Mouse (Mus musculus): ENCODE data around the gene Mapt. TPM values are rescaled to one million over a fixed set of nuclear protein-coding genes. Genes with fewer than 3 reads are reported as not detected.

Gene Mapt
- polyA plus RNA-seq, 1 experiment from 2014 or later, result 235 TPM

- peaks cover 7% of the 10 kb centered on the region for H3K4me1 ChIP-seq
- ATAC-seq (ENCODE audit: low FRiP score), result no peak
- H3K4me2 ChIP-seq (replicated peaks), result no peak overlapping the region
- peaks cover 13% of the 10 kb centered on the region; the same call in 1 of the 2 replicates for H3K36me3 ChIP-seq
- no peak overlapping the region for H3K27ac ChIP-seq
- no peak overlapping the region for H3K4me3 ChIP-seq
- WGBS, result 94% methylated on average over 13 of the region's 13 CpGs
- H3K9ac ChIP-seq, result no peak overlapping the region
- no peaks in the 10 kb centered on the region for H3K9me3 ChIP-seq (replicated peaks)
- peaks cover 24% of the 10 kb centered on the region for H3K27me3 ChIP-seq
These were observed 75.3 kb downstream of the Mapt start for GRCm38 (mm10) chr11:104306483-104306882.

- Histone ChIP-seq H3K27me3 (peaks cover 28% of the 10 kb centered on the region), H3K9ac (no peak overlapping the region), H3K4me1 (peaks cover 6% of the 10 kb centered on the region), H3K27ac (no peak overlapping the region), H3K4me2 (replicated peaks) (no peak overlapping the region), H3K9me3 (replicated peaks) (no peaks in the 10 kb centered on the region), H3K4me3 (no peak overlapping the region), H3K36me3 (peaks cover 15% of the 10 kb centered on the region; the same call in 1 of the 2 replicates)
- ATAC-seq (ENCODE audit: low FRiP score), result no peak
- WGBS, result 80% methylated on average over 4 of the region's 4 CpGs
These were observed 75.9 kb downstream of the Mapt start for GRCm38 (mm10) chr11:104307136-104307535.

GRCm38 (mm10) chr11:104309377-104310225 is 78.4 kb downstream of the Mapt start:
- H3K36me3 ChIP-seq, result peaks cover 20% of the 10 kb centered on the region; the same call in 1 of the 2 replicates
- no peak overlapping the region for H3K9ac ChIP-seq
- H3K4me3 ChIP-seq, result no peak overlapping the region
- ATAC-seq (ENCODE audit: low FRiP score), result no peak
- H3K27ac ChIP-seq, result no peak overlapping the region
- H3K27me3 ChIP-seq, result peaks cover 28% of the 10 kb centered on the region
- no peaks in the 10 kb centered on the region for H3K4me1 ChIP-seq
- WGBS, result 39% methylated on average over 12 of the region's 12 CpGs
- no peak overlapping the region for H3K4me2 ChIP-seq (replicated peaks)
- no peaks in the 10 kb centered on the region for H3K9me3 ChIP-seq (replicated peaks)

DNA sequence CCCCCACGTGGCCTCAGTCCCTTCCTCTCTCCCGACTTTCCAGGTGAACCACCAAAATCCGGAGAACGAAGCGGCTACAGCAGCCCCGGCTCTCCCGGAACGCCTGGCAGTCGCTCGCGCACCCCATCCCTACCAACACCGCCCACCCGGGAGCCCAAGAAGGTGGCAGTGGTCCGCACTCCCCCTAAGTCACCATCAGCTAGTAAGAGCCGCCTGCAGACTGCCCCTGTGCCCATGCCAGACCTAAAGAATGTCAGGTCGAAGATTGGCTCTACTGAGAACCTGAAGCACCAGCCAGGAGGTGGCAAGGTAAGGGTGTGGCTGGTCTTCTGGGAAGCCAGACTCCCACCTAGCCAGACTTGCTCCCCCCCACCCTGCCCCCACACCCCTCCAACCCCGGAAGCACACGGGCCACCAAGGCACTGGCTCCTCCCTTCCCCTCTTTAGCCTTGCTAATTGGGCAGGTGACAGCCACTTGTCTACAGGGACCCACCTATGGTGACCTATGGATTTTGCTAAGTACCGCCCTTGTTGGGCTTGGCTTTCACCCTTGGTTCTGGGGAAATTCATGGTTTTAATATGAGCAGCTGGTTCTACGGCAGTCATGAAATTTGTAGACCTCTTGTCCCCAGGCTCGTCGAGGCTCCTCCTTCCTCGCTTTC is 79.2 kb downstream of the Mapt start:
- no peak overlapping the region for H3K27ac ChIP-seq
- no peaks in the 10 kb centered on the region for H3K4me1 ChIP-seq
- H3K36me3 ChIP-seq, result peaks cover 20% of the 10 kb centered on the region; the same call in 1 of the 2 replicates
- 19% methylated on average over 23 of the region's 23 CpGs for WGBS
- ATAC-seq (ENCODE audit: low FRiP score), result no peak
- no peaks in the 10 kb centered on the region for H3K9me3 ChIP-seq (replicated peaks)
- peaks cover 28% of the 10 kb centered on the region for H3K27me3 ChIP-seq
- no peak overlapping the region for H3K4me2 ChIP-seq (replicated peaks)
- no peak overlapping the region for H3K9ac ChIP-seq
- no peak overlapping the region for H3K4me3 ChIP-seq

GRCm38 (mm10) chr11:104311643-104312042 is 80.5 kb downstream of the Mapt start:
- Histone ChIP-seq H3K27ac (no peak overlapping the region), H3K27me3 (peaks cover 28% of the 10 kb centered on the region), H3K4me3 (no peak overlapping the region), H3K9me3 (replicated peaks) (no peaks in the 10 kb centered on the region), H3K36me3 (peaks cover 24% of the 10 kb centered on the region), H3K4me1 (no peaks in the 10 kb centered on the region), H3K9ac (no peak overlapping the region), H3K4me2 (replicated peaks) (no peak overlapping the region)
- 71% methylated on average over 7 of the region's 7 CpGs for WGBS
- no peak for ATAC-seq (ENCODE audit: low FRiP score)

GRCm38 (mm10) chr11:104315703-104316102 is 84.5 kb downstream of the Mapt start:
- Histone ChIP-seq H3K4me2 (replicated peaks) (no peak overlapping the region), H3K36me3 (peaks cover 19% of the 10 kb centered on the region), H3K9ac (no peak overlapping the region), H3K27ac (no peak overlapping the region), H3K27me3 (peaks cover 18% of the 10 kb centered on the region; the same call in 1 of the 2 replicates), H3K4me3 (no peak overlapping the region), H3K9me3 (replicated peaks) (no peaks in the 10 kb centered on the region), H3K4me1 (peaks cover 23% of the 10 kb centered on the region)
- no peak for ATAC-seq (ENCODE audit: low FRiP score)
- 5% methylated on average over 6 of the region's 6 CpGs for WGBS

- WGBS, result 73% methylated on average over 16 of the region's 16 CpGs
- no peak overlapping the region for H3K27ac ChIP-seq
- H3K4me3 ChIP-seq, result no peak overlapping the region
- peaks cover 24% of the 10 kb centered on the region for H3K4me1 ChIP-seq
- H3K36me3 ChIP-seq, result peaks cover 13% of the 10 kb centered on the region
- H3K9ac ChIP-seq, result no peak overlapping the region
- no peaks in the 10 kb centered on the region for H3K9me3 ChIP-seq (replicated peaks)
- ATAC-seq (ENCODE audit: low FRiP score), result no peak
- H3K4me2 ChIP-seq (replicated peaks), result no peak overlapping the region
- H3K27me3 ChIP-seq, result peaks cover 13% of the 10 kb centered on the region; the same call in 1 of the 2 replicates
These were observed 85.7 kb downstream of the Mapt start for GRCm38 (mm10) chr11:104316685-104317400.

GRCm38 (mm10) chr11:104317631-104318030 is 86.4 kb downstream of the Mapt start:
- ATAC-seq (ENCODE audit: low FRiP score), result no peak
- H3K36me3 ChIP-seq, result peaks cover 12% of the 10 kb centered on the region; the same call in 1 of the 2 replicates
- H3K27me3 ChIP-seq, result peaks cover 13% of the 10 kb centered on the region; the same call in 1 of the 2 replicates
- no peak overlapping the region for H3K4me3 ChIP-seq
- H3K27ac ChIP-seq, result no peak overlapping the region
- H3K4me1 ChIP-seq, result peaks cover 24% of the 10 kb centered on the region
- H3K9me3 ChIP-seq (replicated peaks), result no peaks in the 10 kb centered on the region
- WGBS, result 75% methylated on average over 3 of the region's 3 CpGs
- H3K9ac ChIP-seq, result no peak overlapping the region
- H3K4me2 ChIP-seq (replicated peaks), result no peak overlapping the region

GRCm38 (mm10) chr11:104318940-104319781 is 88.0 kb downstream of the Mapt start:
- H3K27me3 ChIP-seq, result peaks cover 13% of the 10 kb centered on the region; the same call in 1 of the 2 replicates
- H3K4me3 ChIP-seq, result peak overlapping the region; percentile 31
- peaks cover 4% of the 10 kb centered on the region; the same call in 1 of the 2 replicates for H3K36me3 ChIP-seq
- H3K4me1 ChIP-seq, result peaks cover 24% of the 10 kb centered on the region
- H3K27ac ChIP-seq, result no peak overlapping the region
- H3K4me2 ChIP-seq (replicated peaks), result peak overlapping the region; percentile 63
- peak; percentile 62 for ATAC-seq (ENCODE audit: low FRiP score)
- H3K9me3 ChIP-seq (replicated peaks), result no peaks in the 10 kb centered on the region
- peak overlapping the region; percentile 60 for H3K9ac ChIP-seq
- 1% methylated on average over 24 of the region's 24 CpGs for WGBS

- no peak for ATAC-seq (ENCODE audit: low FRiP score)
- Histone ChIP-seq H3K27ac (no peak overlapping the region), H3K4me3 (no peak overlapping the region), H3K9ac (no peak overlapping the region), H3K4me2 (replicated peaks) (no peak overlapping the region), H3K9me3 (replicated peaks) (no peaks in the 10 kb centered on the region), H3K36me3 (peaks cover 6% of the 10 kb centered on the region), H3K4me1 (peaks cover 24% of the 10 kb centered on the region), H3K27me3 (peaks cover 13% of the 10 kb centered on the region; the same call in 1 of the 2 replicates)
- 59% methylated on average over 5 of the region's 5 CpGs for whole genome bisulfite sequencing
These were observed 89.3 kb downstream of the Mapt start for GRCm38 (mm10) chr11:104320511-104320910.

DNA sequence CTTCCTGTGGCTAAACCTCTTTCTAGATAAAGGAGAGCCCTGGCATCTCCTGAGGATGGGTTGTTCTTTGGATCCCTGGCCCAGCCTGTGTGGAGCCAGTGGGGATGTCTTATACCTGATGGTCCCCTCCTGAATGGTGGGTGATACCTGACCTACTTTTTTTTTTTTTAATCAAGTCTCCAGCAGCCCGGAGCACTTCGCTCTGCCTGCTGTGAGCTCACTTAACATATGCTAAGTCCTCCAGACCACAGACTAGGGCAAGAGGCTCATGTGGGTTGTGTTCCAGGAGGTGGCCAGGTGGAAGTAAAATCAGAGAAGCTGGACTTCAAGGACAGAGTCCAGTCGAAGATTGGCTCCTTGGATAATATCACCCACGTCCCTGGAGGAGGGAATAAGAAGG is 91.0 kb downstream of the Mapt start:
- no peak overlapping the region for H3K4me3 ChIP-seq
- H3K4me2 ChIP-seq (replicated peaks), result no peak overlapping the region
- H3K9ac ChIP-seq, result no peak overlapping the region
- H3K36me3 ChIP-seq, result peaks cover 7% of the 10 kb centered on the region
- no peak overlapping the region for H3K27ac ChIP-seq
- no peak for ATAC-seq (ENCODE audit: low FRiP score)
- 26% methylated on average over 4 of the region's 4 CpGs for WGBS
- H3K9me3 ChIP-seq (replicated peaks), result no peaks in the 10 kb centered on the region
- peaks cover 13% of the 10 kb centered on the region; the same call in 1 of the 2 replicates for H3K27me3 ChIP-seq
- H3K4me1 ChIP-seq, result peaks cover 24% of the 10 kb centered on the region

Data from hindbrain, embryonic 12.5 days (tissue).